Mouse (Mus musculus) urinary bladder, adult 18-20 months (tissue): ENCODE results near the gene Capn13.
"Not testable (repeated sequence)": the region's sequence is repeated elsewhere in the genome, so short reads cannot be mapped to it uniquely, and the experiment has no call there.

ENCODE experiments used
- DNase-seq, 2 experiments: peaks; one replicate each; pipeline ENCODE4 v3.0.0; 2022; ENCODE audit warnings: low spot score in 2 of 2, mixed read lengths in 2 of 2

Capn13 gene

DNA sequence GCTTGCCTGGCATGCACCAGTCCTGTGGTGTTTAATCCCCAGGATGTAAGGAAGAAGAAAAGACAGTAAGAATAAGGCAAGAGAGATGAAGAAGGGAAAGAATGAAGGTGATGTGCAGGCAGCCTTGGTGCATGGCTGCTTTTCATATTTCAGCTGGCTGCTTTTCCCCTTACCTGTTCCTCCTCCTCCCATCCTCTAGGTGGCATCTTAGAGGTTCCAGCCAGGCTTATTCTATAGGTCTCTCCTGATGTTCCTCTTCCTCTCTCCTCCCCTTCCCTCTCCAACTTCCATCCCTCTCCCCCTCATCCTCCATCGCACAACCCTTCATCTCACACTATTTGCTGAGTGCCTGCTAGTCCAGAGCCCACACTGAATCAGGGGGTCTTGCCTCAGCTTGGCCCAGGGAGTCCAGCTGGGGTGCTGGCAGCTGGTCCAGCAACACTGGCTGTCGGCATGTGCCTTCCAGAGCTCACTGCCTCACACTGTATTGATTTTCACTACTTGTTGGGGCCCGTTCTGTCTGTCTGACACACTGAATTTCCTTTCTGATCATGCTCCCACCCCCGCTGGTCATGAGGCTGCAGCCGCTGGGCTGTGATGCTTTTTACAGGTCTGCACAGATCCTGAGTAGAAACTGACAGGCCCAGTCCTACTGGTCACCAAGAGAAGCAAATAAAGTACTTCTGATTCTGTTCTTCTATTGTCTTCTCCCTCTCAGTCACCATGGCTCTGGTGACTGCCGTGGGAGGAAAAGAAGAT, 56.9 kb downstream of the Capn13 start:
- peak; percentile 18 to 57 for DNase-seq

DNA sequence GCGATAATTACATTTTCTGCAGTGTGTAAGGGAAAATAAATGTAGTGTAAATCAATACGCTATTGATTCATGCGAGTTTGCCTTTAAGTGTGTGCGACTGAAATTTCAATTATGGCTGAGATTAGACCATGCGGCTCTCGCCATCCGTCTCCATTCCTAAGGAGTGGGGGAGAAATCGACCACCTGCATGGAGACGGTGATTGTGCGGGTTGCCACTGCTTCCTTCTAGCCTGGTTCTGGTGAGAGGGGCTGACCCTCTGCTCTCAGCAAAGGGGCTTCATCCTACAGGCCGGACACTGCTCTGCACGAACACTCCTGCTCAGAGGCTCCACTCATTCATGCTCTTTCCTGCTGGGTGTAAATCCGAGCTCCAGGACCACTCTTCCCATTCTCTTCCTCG, 58.0 kb downstream of the Capn13 start:
- DNase-seq: no peak

DNA sequence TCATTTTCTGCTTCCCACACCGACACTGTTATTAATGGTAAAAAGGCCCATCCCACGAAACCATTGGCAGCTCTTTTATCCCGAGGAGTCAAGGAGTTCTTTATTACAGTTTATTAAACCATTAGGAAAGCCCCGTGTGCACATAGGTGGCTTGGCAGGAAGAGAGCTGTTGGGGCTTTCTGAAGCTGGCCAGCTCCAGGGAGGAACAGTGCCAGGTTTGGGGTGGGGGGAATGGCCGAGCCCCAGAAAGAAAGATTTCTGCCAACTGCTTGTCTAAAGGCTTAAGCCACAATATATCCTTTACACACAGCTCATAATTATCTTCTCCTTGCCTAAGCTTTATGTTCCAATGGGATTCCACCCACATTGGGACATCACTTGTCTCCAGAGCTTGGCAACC, 71.6 kb downstream of the Capn13 start:
- DNase-seq: no peak

DNA sequence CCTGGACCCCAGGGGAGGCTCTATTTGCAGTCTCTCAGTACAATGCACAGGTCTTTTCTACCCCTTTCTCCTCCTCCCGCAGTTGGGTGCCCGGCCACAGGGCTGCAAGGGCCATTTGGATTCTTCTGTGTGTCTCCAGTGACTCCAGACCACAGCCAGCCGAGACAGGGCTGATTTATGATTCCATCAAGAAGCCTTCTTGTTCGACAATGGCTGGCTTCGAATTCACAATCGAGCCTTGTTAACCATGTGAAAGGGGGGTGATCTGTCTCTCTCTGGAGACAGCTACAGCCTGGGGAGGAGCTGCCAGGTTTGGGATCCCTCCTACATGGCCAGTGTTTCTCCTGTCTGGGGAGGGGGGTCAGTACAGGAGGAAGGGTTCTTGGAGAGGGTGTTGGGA, 75.4 kb downstream of the Capn13 start:
- DNase-seq: no peak

DNA sequence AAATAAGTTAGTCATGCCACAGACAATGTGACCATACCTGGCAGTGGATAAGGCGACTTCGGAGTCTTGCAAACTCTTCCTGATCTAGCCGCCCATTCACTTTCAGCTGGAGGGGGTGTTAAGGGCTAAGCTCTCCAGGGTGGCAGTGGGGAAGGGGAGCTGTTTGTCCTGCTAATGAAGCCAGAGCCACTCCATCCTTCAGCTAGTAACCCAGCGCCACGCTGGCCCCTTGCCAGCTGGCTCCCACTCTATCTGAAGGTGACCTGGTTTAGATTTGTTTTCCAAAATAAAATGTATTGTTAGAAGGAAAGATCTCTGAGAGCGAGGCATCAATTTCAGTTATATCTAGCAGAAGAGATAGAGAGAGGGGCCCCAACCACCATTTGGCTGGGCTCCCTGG, 75.9 kb downstream of the Capn13 start:
- no peak for DNase-seq

DNA sequence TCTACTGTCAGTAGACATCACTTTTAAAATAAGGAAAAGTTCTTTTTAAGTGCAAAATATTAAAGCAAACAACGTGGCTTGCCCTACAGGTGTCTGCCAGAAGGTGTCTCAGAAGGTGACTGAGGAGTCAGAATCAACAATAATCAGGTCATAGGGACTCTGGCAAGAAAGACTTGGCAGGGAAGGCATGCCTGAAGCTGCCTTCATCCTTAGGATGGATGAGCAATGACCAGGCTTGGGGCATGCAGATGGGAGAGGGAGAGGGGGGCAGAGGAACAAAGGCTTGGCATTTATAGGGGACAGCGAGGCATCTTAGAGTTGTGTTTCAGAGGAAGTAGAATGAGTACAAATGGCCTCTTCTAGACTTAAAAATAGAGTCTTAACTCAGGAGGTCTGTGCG, 76.7 kb downstream of the Capn13 start:
- DNase-seq: no peak

DNA sequence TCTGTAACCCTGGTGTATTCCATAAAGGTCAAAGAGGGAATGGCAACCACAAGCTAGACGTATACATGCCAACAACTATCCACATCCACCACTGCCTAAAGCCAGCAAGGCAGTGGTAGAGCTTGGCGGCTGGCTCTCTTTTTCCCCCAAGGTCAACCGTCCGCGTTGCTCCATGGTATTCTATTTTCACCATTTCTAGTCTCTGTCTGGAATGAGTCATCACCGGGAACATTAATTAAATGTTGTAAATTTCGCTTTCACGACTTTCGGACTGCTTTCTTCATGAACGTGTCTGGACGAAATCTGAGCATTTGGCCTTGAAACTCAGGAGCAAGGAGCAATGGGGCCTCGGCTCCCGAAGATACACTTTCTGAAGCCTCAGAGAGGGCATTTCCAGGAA, 85.9 kb downstream of the Capn13 start:
- no peak for DNase-seq

DNA sequence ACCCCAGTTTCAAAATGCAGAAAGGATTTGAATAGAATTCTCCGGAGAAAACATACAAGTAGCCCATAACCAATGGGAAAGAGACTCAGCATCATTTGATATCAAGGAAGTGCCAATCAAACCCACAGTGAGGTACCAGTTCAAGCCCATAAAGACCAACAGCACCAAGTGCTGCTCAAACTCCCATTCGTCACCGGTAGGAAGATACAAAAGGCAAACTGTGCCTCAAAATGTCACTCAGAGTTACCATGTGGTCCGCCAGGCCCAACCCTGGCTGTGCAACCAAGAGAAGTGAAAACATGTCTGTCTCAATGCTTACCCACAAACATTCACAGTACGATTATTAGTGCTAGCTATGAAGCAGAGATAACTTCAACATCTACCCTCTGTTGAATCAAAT, 89.2 kb downstream of the Capn13 start:
- no peak for DNase-seq

DNA sequence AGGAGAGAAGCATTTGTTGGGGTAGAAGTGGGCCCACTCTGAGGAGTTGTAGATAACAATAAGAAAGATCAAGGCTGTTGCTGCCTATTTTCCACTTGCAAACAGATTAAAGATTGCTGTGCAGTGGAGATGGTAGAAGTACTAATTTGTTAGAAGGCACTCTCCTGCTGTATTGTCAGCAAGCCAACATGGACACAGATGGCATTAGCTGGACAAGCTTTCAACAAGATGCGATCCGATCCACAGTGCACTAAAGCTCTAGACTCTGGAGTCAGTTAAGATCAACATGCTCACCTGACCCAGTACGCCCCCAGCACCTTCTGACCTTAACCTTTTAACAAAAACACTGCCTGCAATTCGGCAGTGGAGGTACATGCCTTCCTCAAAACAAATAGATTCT, 92.0 kb downstream of the Capn13 start:
- DNase-seq: no peak

DNA sequence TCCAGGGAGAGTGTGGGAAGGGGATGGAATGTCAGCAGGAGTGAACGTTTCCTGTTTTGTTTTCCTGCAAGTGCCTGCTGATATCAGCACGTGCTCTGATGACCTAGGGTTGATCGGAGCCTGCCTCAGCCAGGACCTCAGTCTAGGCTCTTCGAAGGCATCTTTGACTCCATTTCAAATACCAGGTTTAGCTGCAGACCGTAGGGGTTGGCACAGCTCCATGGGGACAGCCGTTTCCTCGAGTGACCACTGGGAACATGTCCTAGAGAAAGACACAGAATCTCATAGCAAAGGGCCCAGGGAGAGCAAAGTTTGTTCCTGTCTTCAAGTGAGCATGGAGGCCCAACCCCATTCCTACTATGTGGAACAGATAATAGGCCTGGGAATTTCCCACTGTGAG, 94.0 kb downstream of the Capn13 start:
- no peak for DNase-seq

DNA sequence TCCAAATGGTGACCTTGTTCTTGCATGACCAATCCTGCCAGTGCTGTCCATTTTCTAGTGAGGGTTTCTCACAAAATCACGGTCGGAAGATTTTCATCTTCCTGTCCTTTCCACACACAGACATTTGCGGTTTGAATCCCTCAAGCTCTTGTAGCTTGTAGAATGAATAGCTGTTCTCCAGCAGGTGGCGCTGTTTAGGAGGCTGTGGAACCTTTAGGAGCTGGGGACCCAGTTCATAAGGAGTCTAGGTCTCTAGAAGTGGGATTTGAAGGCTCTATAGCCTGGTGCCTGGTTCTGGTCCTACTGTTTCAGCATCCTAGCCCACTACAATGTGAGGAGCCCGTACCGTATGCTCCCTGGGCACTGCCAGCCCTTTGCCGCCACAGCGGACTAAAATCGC, 95.0 kb downstream of the Capn13 start:
- DNase-seq: peak in 1 of 2 experiments; percentile 18

DNA sequence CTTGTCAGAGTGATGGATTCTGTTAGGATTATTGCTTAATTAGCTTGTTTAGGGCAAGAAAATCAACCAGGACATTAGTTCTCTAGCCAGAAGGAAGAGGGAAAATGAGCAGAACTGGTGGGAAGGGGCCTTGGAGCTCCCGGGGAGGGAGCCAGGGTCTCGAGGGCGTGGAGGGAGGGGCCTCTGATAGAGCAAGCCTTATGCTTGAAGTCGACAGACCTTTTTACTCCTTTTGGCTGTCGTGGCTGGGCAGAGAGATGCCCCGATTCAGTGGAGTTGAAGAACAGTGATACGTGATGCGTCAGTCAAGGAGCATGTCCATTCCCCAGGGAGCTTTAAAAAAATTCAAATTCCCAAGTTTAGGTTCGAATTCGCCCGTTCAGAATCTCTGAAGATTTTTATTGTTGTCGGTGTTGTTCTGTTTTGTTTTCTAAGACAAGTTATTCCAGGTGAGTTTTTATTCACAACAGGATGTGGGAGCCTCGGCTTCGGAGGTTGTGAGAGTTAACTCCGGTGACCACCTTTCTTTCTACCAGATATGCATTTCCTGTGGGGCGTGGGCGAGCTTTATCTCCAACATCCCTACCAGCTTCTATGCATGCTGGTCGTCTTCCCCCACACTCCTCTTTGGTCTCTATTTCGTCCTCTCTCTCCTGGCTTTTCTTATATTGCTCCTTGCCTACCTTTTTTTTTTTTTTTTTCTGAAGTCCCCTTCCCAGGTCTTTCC, 96.4 kb downstream of the Capn13 start:
- DNase-seq: no peak

DNA sequence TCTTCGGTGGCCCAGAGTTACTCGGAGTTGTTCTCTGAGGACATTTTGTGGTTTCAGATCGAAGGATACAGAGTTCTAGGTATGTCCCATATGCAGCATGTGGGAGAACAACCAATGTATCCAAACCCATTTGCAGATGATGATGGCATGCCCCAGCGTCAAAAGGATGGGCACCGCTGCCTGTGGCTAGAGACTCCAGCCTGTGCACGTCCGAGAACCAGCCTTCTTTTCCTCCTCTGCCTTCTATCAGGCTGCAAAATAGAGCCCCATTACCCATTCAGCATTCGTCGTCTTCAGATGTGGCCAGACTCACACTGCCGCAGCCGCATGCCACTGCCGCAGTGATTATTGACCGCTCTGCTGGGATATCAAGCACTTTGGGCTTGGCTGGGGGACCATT, 97.0 kb downstream of the Capn13 start:
- DNase-seq: no peak

DNA sequence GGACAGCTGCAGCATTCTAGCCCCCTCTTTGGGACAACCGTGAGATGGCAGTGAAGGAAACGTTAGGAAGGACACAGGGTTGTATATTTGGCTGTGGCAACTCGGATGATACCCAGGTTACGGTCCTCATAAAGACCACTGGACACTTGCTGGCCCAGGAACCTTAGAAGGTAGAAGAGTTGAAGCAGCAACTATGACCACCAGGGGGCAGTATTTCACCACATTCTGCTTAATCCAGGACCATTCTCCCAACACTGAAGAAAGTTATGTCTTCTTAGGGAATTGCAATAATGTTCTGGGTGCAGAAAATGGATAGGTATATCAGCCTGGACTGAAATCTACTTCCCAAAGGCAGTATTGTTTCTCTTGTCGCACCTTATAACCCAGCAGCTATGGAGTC, 97.4 kb downstream of the Capn13 start:
- peak; percentile 33 to 40 for DNase-seq

DNA sequence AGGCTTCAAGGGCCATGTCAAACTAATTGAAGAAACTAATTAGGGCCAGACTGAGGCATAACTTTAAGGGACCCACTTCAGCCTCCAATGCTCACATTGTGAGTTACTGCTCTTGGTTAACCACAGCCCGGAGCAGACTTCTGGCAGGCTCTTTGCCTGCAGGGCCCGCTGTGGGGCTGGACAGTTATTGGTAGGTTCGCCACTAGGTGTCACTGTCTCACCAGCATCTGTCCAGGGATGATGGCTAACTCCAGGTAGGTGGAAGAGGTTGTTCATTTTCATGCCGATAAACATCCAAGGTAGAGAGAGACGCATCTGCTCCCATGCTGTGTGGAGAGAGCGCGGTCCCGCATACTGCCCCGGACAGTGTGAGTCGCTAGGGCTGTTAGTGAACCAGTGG, 98.6 kb downstream of the Capn13 start:
- peak; percentile 51 to 63 for DNase-seq

DNA sequence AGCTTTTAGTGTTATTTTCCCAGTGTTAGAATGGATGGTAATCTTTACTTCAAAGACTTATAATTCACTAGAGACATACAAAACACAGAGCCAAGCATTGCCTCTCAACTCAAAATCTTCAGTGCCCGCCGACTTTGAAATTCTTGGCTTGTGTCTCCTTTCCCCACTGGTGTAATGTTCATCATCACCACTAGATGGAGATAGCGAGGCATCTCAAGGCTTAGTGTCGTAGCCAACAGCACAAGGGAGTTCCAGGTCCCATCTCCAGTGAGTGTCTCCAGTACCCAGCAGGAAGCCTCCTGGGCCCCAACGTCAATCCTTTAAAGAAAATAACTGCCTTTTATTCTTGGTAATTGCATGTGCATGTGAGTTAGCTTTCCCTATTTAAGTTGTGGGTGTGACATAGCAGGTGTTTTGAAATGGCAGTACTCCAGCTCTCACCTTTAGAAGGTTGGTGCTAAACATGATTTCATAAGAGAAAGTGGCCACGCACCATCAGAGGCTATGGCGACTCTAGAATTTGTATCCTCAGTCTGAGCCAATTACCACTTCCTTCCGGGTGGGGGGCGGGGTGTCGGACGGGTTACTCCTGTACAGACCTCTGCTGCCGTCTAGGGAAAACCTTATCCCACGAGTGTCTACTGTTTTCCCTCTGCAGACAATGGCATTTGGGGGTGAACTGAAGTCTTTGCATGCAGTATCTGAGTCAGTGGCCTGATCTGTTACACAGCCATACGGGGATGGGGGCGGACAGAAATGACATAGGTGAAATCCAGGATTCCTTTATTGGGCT, 99.2 kb downstream of the Capn13 start:
- DNase-seq: peak; percentile 11 to 31

DNA sequence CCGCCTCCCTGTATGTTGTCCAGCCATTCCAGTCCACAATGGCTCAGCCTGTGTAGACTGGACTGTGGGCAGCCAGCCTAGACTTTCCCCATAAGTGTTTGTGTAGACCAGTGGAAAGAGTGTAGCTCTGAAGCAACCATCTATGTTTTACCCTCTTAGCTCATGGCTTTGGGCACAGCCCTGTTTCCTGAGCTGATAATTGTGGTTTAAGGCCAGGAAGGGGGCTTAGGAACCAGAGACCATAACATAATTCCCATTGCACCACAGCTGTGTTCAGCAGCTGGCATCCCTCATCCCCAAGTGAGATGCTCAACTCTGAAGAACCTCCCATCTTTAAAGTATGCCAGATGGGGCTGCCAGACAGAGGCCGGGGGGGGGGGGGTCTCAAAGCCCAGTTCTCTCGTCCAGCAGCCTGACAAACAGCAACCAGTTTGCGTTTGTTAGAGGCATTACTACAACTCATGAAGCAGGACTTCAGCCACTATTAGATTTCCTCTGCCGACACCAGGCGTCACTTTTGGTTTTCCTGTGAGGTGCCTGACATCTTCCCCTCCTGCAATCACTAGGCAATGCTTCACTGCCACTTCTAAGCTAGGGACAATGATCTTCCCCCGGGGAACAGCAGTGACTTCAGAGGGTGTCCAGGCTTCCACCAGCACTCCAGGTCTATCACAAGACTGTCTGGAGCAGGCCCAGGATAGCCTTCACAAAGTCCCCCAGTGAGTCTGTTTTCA, 100.4 kb downstream of the Capn13 start:
- no peak for DNase-seq

DNA sequence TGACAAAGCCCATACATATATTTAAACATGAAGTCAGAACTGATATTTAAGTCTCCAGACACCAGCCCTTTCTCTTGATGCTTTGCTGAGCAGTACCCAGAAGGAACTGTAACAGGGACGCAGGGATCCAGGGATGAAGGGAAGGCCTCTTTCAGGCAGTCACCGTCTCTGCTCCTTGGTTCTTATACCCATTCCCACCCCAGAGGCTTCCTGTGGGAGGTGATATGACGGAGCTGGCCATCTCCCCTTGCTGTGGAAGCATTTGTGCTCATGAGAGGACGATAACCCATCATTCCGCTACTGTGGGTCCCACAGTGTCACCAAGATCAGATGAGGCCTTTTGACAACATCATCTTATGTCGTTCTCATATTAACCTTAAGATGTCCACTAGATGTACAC, 101.7 kb downstream of the Capn13 start:
- DNase-seq: no peak

DNA sequence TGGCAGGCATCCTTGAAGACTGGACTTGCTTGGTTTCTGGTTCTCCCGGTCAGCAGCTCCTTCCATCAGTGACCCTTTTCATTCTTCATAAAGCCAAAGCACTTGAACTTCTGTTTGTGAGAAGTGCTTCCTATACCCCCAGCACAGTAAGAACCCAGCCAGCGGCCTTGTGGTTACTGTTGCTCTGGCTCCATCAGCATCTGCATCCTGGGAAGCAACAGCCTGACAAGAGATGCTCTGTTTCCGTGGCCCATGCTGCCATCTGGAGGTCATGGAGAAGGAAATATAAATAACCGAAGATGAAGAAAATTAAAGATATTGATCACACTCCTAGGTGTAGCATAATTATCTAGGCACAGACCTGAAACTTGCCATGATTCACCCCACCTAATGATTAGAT, 103.8 kb downstream of the Capn13 start:
- DNase-seq: peak; percentile 13 to 18

DNA sequence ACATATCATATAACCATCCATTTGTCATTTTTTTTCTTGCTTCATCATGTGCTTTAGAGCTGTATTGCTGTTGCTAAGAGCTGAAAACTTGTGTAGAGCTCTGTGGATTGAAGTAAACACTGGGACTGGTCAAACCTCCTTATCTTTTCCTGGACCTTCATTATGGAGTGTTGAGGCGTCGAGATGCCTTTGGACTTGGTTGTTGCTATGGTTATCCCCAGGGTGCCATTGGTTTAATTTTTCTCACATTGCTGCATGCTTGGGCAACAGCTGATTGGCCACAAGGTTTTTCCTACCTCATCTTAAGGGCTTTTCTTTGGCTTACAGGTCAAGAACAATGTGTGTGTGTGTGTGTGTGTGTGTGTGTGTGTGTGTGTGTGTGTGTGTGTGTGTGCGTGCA, 107.4 kb downstream of the Capn13 start:
- no peak for DNase-seq

DNA sequence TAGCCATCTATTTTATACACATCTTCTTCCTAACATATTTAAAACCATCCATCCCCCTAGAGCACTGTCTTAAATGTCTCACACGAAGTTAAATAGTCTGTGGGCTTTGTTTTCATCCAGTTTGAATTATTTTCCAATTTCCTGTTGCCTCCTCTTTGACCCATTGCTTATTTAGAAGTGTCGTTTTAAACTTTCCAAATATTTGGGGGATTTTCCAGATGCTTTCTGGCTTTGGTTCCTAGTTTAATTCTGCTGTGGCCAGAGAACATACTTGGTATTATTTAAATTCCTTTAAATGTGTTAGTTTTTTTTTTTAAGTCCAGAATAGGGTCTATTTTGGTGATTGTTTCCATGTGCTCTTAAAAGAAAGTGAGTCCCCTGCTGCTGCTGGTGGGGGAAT, 116.4 kb downstream of the Capn13 start:
- no peak for DNase-seq

DNA sequence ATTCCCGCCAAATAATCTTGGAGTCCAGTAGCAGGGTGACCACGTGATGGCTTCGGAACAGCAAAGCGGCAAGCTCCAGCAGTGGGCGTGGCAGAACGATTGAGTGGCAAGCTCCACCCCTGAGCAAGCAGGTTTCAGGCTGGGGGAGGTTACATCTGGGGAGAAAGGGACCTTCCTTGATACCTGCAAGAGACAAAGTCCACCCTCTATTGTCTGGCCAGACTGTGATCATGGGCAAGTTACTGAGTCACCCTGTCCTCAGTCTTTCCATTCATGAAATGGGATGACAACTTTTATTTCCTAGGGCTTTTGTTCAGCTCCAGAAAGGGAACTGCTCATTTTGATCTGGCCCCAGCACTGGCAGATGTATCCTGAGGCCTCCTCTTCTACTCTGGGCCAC, 118.0 kb downstream of the Capn13 start:
- DNase-seq: not testable (repeated sequence)
